Mouse (Mus musculus) kidney, postnatal 10 days (tissue): Measurements from ENCODE around the gene Nat8f5.
"Not testable (repeated sequence)": the region's sequence is repeated elsewhere in the genome, so short reads cannot be mapped to it uniquely, and the experiment has no call there.

Experiments
- DNase-seq: peaks from one replicate; pipeline ENCODE4 v3.0.0; 2021; ENCODE audit warnings: mixed read lengths

Gene Nat8f5

GRCm38 (mm10) chr6:85820837-85821236, at the start of gene Nat8f5, which contains the start of gene Nat8f6:
Nat8f5 (minus strand) TSS chr6:85820972.
Nat8f6 (minus strand) TSS chr6:85820954.
- DNase-seq = no peak

- DNase-seq = not testable (repeated sequence)
Measured at GRCm38 (mm10) chr6:85869006-85869405, 48.2 kb upstream of the Nat8f5 start, which contains the start of gene Nat8f2. Nat8f2 (minus strand) TSS chr6:85869158.

- peak; percentile 39 for DNase-seq
Measured at GRCm38 (mm10) chr6:85867726-85868690, 47.2 kb upstream of the Nat8f5 start.

- DNase-seq = not testable (repeated sequence)
Measured at GRCm38 (mm10) chr6:85866995-85867394, 46.2 kb upstream of the Nat8f5 start.

GRCm38 (mm10) chr6:85866166-85866565, 45.4 kb upstream of the Nat8f5 start:
- not testable (repeated sequence) for DNase-seq

- DNase-seq = not testable (repeated sequence)
Measured at GRCm38 (mm10) chr6:85864900-85865639, 44.3 kb upstream of the Nat8f5 start.

- DNase-seq = no peak
Measured at GRCm38 (mm10) chr6:85863840-85864239, 43.1 kb upstream of the Nat8f5 start.

GRCm38 (mm10) chr6:85863136-85863535, 42.4 kb upstream of the Nat8f5 start:
- no peak for DNase-seq

- DNase-seq = peak; percentile 4
Measured at GRCm38 (mm10) chr6:85862565-85862964, 41.8 kb upstream of the Nat8f5 start.

GRCm38 (mm10) chr6:85861247-85861646, 40.5 kb upstream of the Nat8f5 start:
- peak; percentile 1 for DNase-seq

- DNase-seq = peak; percentile 77
Measured at GRCm38 (mm10) chr6:85856194-85856678, 35.5 kb upstream of the Nat8f5 start.

GRCm38 (mm10) chr6:85853481-85853880, 32.7 kb upstream of the Nat8f5 start:
- DNase-seq = peak; percentile 28

- no peak for DNase-seq
Measured at GRCm38 (mm10) chr6:85851062-85851773, 30.4 kb upstream of the Nat8f5 start.

- DNase-seq = no peak
Measured at GRCm38 (mm10) chr6:85849240-85849639, 28.5 kb upstream of the Nat8f5 start.

- no peak for DNase-seq
Measured at GRCm38 (mm10) chr6:85848140-85848539, 27.4 kb upstream of the Nat8f5 start.

GRCm38 (mm10) chr6:85846921-85847320, 26.1 kb upstream of the Nat8f5 start:
- no peak for DNase-seq

GRCm38 (mm10) chr6:85843677-85844458, 23.1 kb upstream of the Nat8f5 start:
- not testable (repeated sequence) for DNase-seq

- no peak for DNase-seq
Measured at GRCm38 (mm10) chr6:85839982-85840381, 19.2 kb upstream of the Nat8f5 start.

GRCm38 (mm10) chr6:85838674-85839073, 17.9 kb upstream of the Nat8f5 start:
- no peak for DNase-seq

GRCm38 (mm10) chr6:85837307-85837706, 16.5 kb upstream of the Nat8f5 start:
- peak; percentile 48 for DNase-seq

- peak; percentile 81 for DNase-seq
Measured at GRCm38 (mm10) chr6:85836827-85837226, 16.1 kb upstream of the Nat8f5 start.

- DNase-seq = not testable (repeated sequence)
Measured at GRCm38 (mm10) chr6:85836098-85836497, 15.3 kb upstream of the Nat8f5 start.
